Mouse (Mus musculus): ENCODE results near the gene Scgb2b12. TPM values are rescaled to one million over a fixed set of nuclear protein-coding genes. Genes with fewer than 3 reads are reported as not detected.

The Scgb2b12 gene
- not detected in 4 replicates for total RNA-seq (2023; ENCODE audit: inconsistent age)

DNA sequence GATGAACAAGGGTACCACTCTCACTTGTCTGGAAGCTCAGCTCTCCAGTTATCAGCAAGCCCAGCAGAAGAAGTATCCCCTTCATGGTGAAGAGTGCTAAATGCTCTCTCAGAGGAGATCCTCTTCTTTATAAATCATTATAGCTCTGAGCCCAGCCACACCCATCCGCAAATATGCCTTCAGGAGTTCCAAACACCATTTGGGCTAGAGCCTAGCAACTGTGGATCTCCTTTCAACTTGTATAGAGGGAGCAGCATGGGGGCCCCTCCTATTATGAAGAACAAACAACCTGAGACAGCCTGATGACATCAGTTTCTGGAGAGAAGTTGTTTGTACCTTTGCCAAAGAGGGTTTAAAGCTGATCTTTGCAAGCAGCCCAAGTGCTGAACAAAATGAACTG is at the start of gene Scgb2b12:
Scgb2b12 (minus strand) TSS at position 101 of the 400 bp plus-strand sequence.

DNA sequence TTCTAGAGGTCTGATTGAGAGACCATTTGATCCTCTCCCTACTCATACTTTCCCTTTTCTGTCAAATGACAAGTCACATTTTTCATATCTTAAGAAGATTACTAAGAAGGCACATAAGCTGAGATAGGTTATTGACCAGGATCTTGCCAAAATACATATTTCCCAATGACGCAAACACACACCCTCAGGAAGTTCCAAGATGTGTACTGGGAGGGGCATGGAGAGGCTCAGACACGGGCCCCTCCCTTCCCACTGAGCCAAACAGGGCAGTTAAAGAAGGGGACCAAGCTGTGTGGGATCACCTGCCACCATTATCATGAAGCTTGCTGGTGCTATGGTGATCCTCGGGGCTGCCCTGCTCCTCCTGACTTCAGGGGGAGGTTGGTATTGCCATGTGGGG is 6.8 kb upstream of the Scgb2b12 start, which contains the start of gene Scgb1b12:
Scgb1b12 (plus strand) TSS at position 301 of the 400 bp plus-strand sequence.

Other genes starting within 250 kb of the Scgb2b12 start
- not detected in 4 replicates for gene Scgb1b10, start 226.4 kb downstream of the Scgb2b12 start, total RNA-seq (2023; ENCODE audit: inconsistent age)
- gene Scgb2b11, start 116.1 kb downstream of the Scgb2b12 start, total RNA-seq (2023; ENCODE audit: inconsistent age) = not detected in 4 replicates
- gene Scgb1b11, start 104.4 kb downstream of the Scgb2b12 start, total RNA-seq (2023; ENCODE audit: inconsistent age) = not detected in 4 replicates
- not detected in 4 replicates for gene Scgb1b12, start 6.9 kb upstream of the Scgb2b12 start, total RNA-seq (2023; ENCODE audit: inconsistent age)
- not detected in 4 replicates for gene Scgb1b29, start 114.3 kb upstream of the Scgb2b12 start, total RNA-seq (2023; ENCODE audit: inconsistent age)